Mouse (Mus musculus) stomach, postnatal 0 days (tissue): ENCODE measurements at regions not wholly inside any gene's neighbourhood (a gene's known extent, or its start where the extent isn't known, plus 50 kb on each side); places are given as distances from the start of the nearest gene placed in this dataset.

Experiments
- CTCF ChIP-seq: IDR thresholded peaks from 2 replicates; pipeline ENCODE4 v1.5.1; 2016; ENCODE audit warnings: antibody characterized with exemption, low read depth, mild to moderate bottlenecking, moderate library complexity
- EP300 ChIP-seq: optimal IDR thresholded peaks from 2 replicates; pipeline ENCODE3; 2016; ENCODE audit warnings: antibody characterized with exemption

DNA sequence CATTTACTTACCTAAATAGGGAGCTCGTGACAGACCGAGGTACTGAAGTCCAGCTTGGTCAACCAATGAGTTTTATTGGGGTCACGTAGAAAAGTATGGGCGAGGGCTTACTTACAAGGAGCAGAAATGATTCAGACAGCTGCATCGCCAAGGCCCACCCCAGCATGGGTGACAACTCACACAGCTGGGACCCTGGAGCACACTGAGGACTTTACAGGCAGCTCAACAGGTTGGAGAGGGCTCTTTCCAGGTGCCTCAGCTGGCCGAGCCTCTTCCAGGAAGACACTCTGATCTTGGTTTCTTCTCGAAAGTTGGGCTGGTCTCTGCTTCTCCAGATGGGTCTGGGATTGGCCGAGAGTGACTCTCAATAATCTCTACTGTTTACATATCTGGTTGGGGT, 99.3 kb upstream of the Tmem45b start:
- TF ChIP-seq CTCF (no peak), EP300 (no peak)
